Mouse (Mus musculus) T-helper 1 cell (primary cell): ENCODE data around the gene Enpp1.

Experiments
- in situ Hi-C: fragments of 300-600 bp; cut with MboI, MseI; formaldehyde crosslinking; loops from one replicate; pipeline ENCODE4 v1.15.1; 2025; ENCODE audit warnings: high pct_unique_total_duplicates

Gene Enpp1

GRCm38 (mm10) chr10:24711480-24712366 lies at the start of gene Enpp1:
Gene Enpp1 (minus strand): TSS chr10:24712159.
- in situ Hi-C loops = loop anchor here (5.0 kb wide), 1 partner anchor 49 kb away; no protein-coding TSS in a partner anchor

- in situ Hi-C loops = no loop called here
These were observed 46.5 kb upstream of the Enpp1 start for GRCm38 (mm10) chr10:24758326-24758915.

DNA sequence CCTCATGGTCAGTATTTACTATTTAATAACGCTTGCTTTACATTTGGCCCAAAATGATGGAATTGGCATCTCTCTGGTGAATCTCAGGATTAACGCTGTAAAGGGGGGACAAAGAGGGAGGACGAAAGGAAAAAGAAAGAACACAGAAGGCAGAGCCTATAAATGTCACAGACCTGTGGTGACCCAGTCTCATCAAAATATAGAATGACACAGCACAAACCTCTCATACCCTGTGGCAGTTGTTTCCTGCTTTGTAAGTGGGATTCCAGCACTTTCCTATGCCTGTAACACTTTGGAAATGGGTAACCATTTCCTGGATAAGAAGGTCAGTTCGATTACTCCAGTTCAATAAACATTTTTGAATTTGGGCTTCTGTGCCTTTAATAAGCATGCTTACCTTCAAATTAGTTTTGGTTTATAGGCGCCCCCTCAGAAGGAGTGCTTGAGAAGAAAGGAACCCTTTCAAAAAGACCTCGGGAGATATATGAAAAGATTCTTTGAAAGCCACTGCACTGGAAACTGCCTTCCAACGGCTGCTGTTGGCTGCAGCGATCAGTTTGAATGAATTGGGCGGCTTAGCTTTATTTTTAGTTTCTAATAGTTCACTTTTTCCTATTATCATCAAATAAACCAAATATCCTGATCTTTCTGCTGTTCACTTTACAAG lies 43.0 kb upstream of the Enpp1 start:
- in situ Hi-C loops = no loop called here

DNA sequence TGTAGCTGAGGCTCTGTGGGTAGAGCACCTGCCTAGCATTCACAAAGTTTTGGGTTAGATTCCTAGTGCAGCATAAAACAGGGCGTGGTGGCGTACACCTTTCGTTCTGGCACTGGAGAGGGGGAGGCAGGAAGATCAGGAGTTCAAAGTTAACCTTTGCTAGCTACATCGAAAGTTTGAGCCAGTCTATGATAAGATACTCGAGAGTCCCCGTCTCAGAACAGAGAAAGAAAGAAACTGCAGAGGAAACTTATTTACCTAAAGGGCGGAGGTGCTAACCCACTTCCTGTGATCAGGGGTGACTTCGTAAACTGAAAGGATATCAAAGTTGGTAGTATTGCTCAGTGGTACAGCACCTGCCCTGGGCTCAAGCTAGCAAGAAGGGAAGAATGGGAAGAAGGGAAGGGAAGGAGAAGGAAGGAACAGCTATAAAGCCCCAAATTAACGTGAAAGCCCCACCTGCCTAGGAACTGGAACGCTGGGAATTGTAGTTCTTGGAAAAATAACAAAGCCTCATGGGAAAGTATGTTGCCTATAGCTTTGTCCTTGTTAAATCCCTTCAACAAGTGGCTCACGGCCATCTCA lies 42.4 kb upstream of the Enpp1 start:
- in situ Hi-C loops = no loop called here

GRCm38 (mm10) chr10:24753536-24754250 lies 41.7 kb upstream of the Enpp1 start:
- in situ Hi-C loops = no loop called here

DNA sequence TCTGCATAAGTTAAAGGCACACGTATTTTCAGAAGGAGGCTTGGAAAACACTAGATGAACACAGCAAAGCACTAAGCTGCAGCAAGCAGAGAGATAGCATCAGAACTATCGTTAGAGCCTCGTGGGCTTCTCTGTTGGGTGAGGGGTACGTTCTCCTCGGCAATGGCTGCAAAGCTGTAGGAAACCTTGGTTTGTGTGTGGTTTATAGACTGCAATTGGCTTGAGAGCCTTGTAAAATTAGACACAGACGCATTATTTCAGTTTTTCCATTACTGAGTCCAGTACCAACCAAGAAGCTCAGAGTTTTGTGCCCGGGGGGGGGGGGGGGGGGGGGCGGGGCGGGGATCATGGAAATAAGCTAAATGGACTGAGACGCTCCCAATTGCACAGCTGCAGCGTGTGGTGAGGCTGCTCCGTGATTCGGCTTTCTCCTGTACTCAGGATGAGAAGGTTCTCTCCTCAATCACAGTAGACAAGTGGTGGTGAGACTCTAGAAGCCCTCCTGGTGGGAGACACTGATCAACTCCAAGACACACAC lies 31.1 kb upstream of the Enpp1 start:
- in situ Hi-C loops = no loop called here

DNA sequence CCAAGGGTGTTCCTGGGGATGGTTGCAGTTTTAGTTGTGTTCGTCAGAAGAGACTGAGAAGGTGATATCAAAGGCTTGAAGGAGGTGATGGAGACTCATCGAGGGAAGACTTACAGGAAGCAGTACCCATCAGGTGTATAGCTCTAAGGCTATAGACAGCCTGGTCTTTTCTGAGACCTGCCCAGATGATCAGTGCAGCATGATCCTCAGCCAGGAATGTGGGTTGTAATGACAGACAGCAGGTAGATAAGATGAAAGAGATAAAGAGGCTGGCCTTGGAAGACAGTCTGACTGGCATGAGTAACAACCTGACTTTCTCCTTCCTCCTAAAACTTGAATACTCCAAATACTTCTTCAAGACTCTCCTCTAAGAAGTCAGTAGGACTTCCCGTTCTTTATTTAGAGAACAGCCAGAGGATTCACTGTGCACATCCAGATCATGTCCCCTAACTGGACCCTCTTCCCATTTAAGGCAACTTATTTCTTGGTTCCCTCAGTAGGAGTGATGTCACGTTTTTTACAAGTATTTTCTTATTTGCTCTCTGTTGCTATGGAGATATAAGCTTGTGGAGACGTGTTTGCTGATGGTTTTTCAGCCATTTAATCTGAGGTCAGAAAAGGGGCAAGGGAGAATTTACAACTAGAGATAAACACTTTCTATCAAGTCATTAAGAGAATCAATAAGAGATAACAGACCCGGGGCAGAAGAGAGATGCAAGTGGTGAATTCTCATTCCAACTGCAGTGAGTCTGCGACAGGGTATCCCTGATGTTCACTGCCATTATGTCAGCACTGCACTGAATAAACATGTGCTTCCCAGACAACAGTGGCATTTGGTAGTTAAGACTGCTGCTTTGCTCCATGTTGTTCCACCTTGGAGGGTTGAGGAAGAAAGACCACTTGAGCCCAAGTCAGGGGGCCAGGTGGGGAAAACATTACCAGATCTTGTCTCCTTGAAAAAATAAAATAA lies 29.6 kb upstream of the Enpp1 start:
- in situ Hi-C loops = no loop called here

GRCm38 (mm10) chr10:24739171-24739570 lies 27.2 kb upstream of the Enpp1 start:
- in situ Hi-C loops = no loop called here

GRCm38 (mm10) chr10:24738456-24738855 lies 26.5 kb upstream of the Enpp1 start:
- in situ Hi-C loops = no loop called here

GRCm38 (mm10) chr10:24735027-24735777 lies 23.2 kb upstream of the Enpp1 start:
- in situ Hi-C loops = no loop called here

- in situ Hi-C loops = no loop called here
These were observed 15.5 kb upstream of the Enpp1 start for GRCm38 (mm10) chr10:24727478-24727877.

DNA sequence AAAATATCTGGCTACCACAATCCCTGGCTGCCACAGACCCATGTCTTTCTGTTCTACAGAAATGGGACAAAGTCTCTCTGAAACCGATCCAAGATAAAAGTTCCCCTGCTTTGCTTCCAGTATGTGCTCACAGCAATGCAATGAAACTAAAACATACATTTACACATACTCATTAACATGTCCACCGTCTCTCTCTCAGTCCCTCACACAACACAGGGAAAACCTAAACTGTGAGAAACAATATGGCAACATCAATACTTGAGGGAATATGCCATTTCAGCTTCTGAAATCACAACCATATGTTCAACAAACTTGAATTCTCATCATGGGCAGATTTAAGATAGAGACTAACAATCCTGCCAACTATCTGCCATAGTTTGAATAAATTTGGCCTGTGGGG lies 13.2 kb upstream of the Enpp1 start:
- in situ Hi-C loops = no loop called here

- in situ Hi-C loops = no loop called here
These were observed 9.9 kb upstream of the Enpp1 start for GRCm38 (mm10) chr10:24721841-24722240.

- in situ Hi-C loops = no loop called here
These were observed 7.4 kb upstream of the Enpp1 start for GRCm38 (mm10) chr10:24719383-24719782.

GRCm38 (mm10) chr10:24718720-24719119 lies 6.8 kb upstream of the Enpp1 start:
- in situ Hi-C loops = no loop called here

- in situ Hi-C loops = no loop called here
These were observed 6.1 kb upstream of the Enpp1 start for GRCm38 (mm10) chr10:24718058-24718457.

GRCm38 (mm10) chr10:24716232-24716631 lies 4.3 kb upstream of the Enpp1 start:
- in situ Hi-C loops = no loop called here

GRCm38 (mm10) chr10:24712901-24713300 lies 942 bp upstream of the Enpp1 start:
- in situ Hi-C loops = loop anchor here (5.0 kb wide), 1 partner anchor 51 kb away; no protein-coding TSS in a partner anchor

DNA sequence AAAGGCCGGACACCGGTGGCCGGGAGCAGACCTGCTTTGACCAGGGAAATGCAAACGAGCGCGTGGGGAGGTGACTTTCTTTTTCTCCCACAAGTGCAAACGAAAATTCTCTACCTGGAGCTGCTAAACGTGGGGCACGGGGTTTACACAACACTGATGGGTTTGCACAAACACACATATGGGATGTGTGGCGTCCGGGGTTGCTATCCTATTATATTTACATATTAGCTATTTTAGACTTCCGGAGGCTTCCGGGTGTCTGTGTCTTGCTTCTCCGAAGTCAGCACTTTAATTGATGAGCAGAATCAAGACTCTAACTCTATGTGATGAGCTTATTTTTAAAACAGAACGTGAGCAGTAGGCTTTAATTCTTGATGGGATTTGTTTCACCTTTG lies 405 bp upstream of the Enpp1 start:
- in situ Hi-C loops = loop anchor here (5.0 kb wide), 1 partner anchor 50 kb away; no protein-coding TSS in a partner anchor
